Mouse (Mus musculus): ENCODE measurements around the gene Robo2. TPM values are rescaled to one million over a fixed set of nuclear protein-coding genes. Genes with fewer than 3 reads are reported as not detected.
A peak's percentile ranks its signal among the peaks of the same experiment; 100 is the strongest.
"Not testable (repeated sequence)": the region's sequence is repeated elsewhere in the genome, so short reads cannot be mapped to it uniquely, and the experiment has no call there.

Robo2 gene
- total and polyA plus RNA-seq, 2 experiments from 2014 or later, result 50.0 to 101 TPM

DNA sequence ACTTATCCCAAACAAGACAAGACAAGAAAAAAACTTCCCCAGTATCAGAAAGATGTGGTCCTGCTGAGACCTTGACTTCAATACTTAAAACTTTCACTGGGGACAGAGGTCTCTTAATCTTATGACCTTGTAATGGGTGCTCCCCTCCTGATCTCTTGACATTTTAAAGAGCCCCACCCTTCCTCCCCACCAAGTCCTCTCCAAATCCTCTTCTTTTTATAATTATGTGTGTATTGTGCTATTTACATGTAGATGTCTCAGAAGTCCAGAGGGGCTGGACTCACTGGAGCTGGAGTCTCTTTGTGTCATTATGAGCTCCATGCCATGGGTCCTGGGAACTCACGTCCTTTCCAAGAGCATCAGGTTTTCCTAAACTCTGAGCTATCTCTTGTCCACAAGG is 275.4 kb downstream of the Robo2 start:
- Histone ChIP-seq H3K27me3 (ENCODE audit: insufficient read depth, low read length) (no peaks in the 10 kb centered on the region), H3K9ac (replicated peaks; ENCODE audit: low read length) (no peak overlapping the region), H3K36me3 (ENCODE audit: insufficient read depth, low read length) (no peaks in the 10 kb centered on the region), H3K27ac (no peak overlapping the region), H3K4me3 (ENCODE audit: low read length) (no peak overlapping the region), H3K4me1 (ENCODE audit: insufficient read depth, low read length) (0 out of 2 replicates have a peak, but pooled peaks cover 4% of the 10 kb centered on the region), H3K4me2 (ENCODE audit: low read depth, low read length) (no peak overlapping the region), H3K9me3 (ENCODE audit: low read length) (no peaks in the 10 kb centered on the region)
- ATAC-seq, result no peak
- DNase-seq (ENCODE audit: low spot score), result no peak
- 88% methylated on average over 1 of the region's 1 CpGs for WGBS
- no peak for TF ChIP-seq CTCF (IDR thresholded peaks at IDR 0.05; ENCODE audit: low read depth)

DNA sequence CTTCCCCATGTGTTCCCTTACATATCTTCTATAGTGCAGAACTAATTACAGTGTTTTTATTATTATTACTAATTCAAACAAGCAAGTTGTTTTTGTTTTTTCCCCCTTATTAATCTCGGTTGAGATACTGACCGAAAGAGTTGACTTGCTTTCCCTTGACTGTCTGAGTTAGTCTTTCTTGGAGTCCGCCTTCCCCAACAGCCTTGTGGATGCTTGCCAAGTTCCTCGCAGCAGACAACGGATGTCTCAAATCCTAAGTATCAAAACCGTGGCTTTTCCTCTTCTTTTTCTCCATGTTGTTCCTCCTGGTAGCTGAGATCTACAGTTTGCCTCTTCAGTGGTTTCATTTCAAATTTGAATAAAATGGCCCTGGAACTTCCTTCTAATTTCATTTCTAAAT is 278.8 kb downstream of the Robo2 start:
- WGBS, result 48% methylated on average over 6 of the region's 6 CpGs
- Histone ChIP-seq H3K4me3 (ENCODE audit: low read length) (no peak overlapping the region), H3K27me3 (ENCODE audit: insufficient read depth, low read length) (no peaks in the 10 kb centered on the region), H3K36me3 (ENCODE audit: insufficient read depth, low read length) (no peaks in the 10 kb centered on the region), H3K9ac (replicated peaks; ENCODE audit: low read length) (no peak overlapping the region), H3K4me1 (ENCODE audit: insufficient read depth, low read length) (0 out of 2 replicates have a peak, but pooled peaks cover 4% of the 10 kb centered on the region), H3K4me2 (ENCODE audit: low read depth, low read length) (no peak overlapping the region), H3K9me3 (ENCODE audit: low read length) (no peaks in the 10 kb centered on the region), H3K27ac (no peak overlapping the region)
- DNase-seq (ENCODE audit: low spot score) (peak; percentile 51), ATAC-seq (no peak)
- no peak for TF ChIP-seq CTCF (IDR thresholded peaks at IDR 0.05; ENCODE audit: low read depth)

DNA sequence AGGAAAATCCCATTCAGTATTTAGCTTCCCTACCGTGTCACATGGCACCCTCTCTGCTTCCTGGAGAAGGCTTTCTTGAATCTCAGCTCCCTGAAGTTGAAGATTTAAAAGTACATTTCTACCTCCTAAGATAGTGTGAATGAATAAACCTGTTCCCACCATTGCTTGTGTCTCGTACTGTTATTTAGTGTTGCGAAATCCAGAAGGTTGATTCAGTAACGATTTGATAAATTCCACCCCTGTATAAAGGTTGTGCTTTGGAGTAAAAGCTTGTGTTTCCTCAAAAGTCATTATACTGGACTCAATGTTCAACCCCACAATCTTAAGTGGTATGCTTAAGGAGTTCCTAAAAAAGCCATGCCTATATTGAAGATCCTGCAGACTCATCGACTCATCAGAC is 280.3 kb downstream of the Robo2 start:
- Histone ChIP-seq H3K27ac (no peak overlapping the region), H3K9ac (replicated peaks; ENCODE audit: low read length) (no peak overlapping the region), H3K36me3 (ENCODE audit: insufficient read depth, low read length) (no peaks in the 10 kb centered on the region), H3K4me3 (ENCODE audit: low read length) (no peak overlapping the region), H3K9me3 (ENCODE audit: low read length) (no peaks in the 10 kb centered on the region), H3K4me2 (ENCODE audit: low read depth, low read length) (no peak overlapping the region), H3K27me3 (ENCODE audit: insufficient read depth, low read length) (no peaks in the 10 kb centered on the region), H3K4me1 (ENCODE audit: insufficient read depth, low read length) (0 out of 2 replicates have a peak, but pooled peaks cover 4% of the 10 kb centered on the region)
- ATAC-seq (no peak), DNase-seq (ENCODE audit: low spot score) (no peak)
- WGBS, result 95% methylated on average over 5 of the region's 5 CpGs
- TF ChIP-seq CTCF (IDR thresholded peaks at IDR 0.05; ENCODE audit: low read depth), result no peak

DNA sequence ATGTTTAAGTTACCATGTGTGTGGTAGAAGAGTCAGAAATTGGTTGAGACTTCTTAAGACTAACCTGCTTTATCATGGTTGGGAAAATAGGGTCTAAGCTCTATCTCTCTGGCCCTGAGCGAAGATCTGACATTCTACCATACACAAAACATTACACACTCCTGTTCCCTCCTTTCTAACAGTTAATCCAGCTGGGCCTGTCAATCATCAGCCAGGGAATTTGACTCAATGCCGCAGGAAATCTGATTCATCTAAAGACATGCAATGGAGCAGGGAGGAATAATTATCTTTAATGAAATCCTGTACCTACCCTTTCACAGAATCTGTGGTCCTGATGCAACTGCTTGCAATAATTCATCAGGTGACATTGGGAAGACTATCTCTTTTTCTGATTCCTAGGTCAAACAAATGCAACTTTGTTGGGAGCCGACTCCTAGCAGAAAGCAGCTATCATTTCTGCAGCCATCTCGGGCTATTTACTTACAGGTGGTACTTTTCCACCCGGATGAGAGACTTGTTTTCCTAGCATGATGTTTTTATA is 283.1 kb downstream of the Robo2 start:
- Histone ChIP-seq H3K9me3 (ENCODE audit: low read length) (no peaks in the 10 kb centered on the region), H3K27me3 (ENCODE audit: insufficient read depth, low read length) (no peaks in the 10 kb centered on the region), H3K4me1 (ENCODE audit: insufficient read depth, low read length) (no peaks in the 10 kb centered on the region), H3K4me2 (ENCODE audit: low read depth, low read length) (no peak overlapping the region), H3K36me3 (ENCODE audit: insufficient read depth, low read length) (no peaks in the 10 kb centered on the region), H3K4me3 (ENCODE audit: low read length) (no peak overlapping the region), H3K9ac (replicated peaks; ENCODE audit: low read length) (no peak overlapping the region), H3K27ac (no peak overlapping the region)
- 82% methylated on average over 5 of the region's 5 CpGs for WGBS
- no peak for DNase-seq (ENCODE audit: low spot score)
- ATAC-seq, result no peak
- TF ChIP-seq CTCF (IDR thresholded peaks at IDR 0.05; ENCODE audit: low read depth), result no peak

DNA sequence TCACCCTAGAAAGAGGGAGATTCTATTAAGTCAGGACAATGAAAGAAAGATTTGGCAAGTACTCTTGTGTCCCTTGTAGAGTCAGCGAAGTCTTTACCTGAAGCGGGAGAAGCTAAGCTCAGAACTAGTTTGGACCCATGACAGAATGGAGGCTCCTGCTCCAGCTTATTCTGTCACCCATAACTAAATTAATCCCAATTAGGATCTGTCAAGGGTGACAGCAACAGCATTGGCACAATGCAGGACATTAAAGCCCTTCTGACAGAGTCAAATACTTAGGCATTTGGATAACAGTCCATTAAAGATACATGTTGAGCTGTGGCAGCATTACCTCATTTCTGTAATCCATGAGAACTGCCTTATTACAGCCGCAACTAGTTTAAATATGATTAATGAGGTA is 298.5 kb downstream of the Robo2 start:
- no peak for ATAC-seq
- no peak overlapping the region for H3K27ac ChIP-seq
- H3K27me3 ChIP-seq (ENCODE audit: insufficient read depth, low read length), result no peaks in the 10 kb centered on the region
- H3K4me3 ChIP-seq (ENCODE audit: low read length), result no peak overlapping the region
- DNase-seq (ENCODE audit: low spot score), result no peak
- no peak overlapping the region for H3K4me2 ChIP-seq (ENCODE audit: low read depth, low read length)
- no peaks in the 10 kb centered on the region for H3K4me1 ChIP-seq (ENCODE audit: insufficient read depth, low read length)
- TF ChIP-seq CTCF (IDR thresholded peaks at IDR 0.05; ENCODE audit: low read depth), result no peak
- no peaks in the 10 kb centered on the region for H3K9me3 ChIP-seq (ENCODE audit: low read length)
- H3K9ac ChIP-seq (replicated peaks; ENCODE audit: low read length), result no peak overlapping the region
- 78% methylated on average over 3 of the region's 3 CpGs for WGBS
- no peaks in the 10 kb centered on the region for H3K36me3 ChIP-seq (ENCODE audit: insufficient read depth, low read length)

DNA sequence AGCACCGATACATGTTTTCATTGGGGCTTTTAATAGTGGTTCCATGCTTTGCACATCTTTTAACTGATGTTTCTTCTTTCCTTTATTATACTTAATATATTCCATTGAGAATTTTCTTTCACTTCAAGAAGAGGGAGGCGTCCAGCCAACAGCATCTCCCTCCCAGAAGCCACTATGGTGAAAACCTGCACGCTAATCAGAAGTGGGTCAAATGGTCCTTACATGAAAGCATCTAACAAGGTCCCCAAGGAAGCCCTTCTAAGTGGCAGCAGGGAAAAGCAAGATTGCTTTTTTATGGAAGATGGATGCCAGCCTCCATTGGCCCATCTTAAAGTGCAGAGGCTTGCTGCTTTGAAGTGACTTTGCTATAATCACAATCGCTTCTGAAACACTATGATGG is 300.5 kb downstream of the Robo2 start:
- Histone ChIP-seq H3K27ac (no peak overlapping the region), H3K4me1 (ENCODE audit: insufficient read depth, low read length) (no peaks in the 10 kb centered on the region), H3K9ac (replicated peaks; ENCODE audit: low read length) (no peak overlapping the region), H3K4me2 (ENCODE audit: low read depth, low read length) (no peak overlapping the region), H3K4me3 (ENCODE audit: low read length) (no peak overlapping the region), H3K27me3 (ENCODE audit: insufficient read depth, low read length) (no peaks in the 10 kb centered on the region), H3K36me3 (ENCODE audit: insufficient read depth, low read length) (no peaks in the 10 kb centered on the region), H3K9me3 (ENCODE audit: low read length) (no peaks in the 10 kb centered on the region)
- WGBS, result 64% methylated on average over 4 of the region's 4 CpGs
- DNase-seq (ENCODE audit: low spot score), result no peak
- no peak for TF ChIP-seq CTCF (IDR thresholded peaks at IDR 0.05; ENCODE audit: low read depth)
- ATAC-seq, result no peak

DNA sequence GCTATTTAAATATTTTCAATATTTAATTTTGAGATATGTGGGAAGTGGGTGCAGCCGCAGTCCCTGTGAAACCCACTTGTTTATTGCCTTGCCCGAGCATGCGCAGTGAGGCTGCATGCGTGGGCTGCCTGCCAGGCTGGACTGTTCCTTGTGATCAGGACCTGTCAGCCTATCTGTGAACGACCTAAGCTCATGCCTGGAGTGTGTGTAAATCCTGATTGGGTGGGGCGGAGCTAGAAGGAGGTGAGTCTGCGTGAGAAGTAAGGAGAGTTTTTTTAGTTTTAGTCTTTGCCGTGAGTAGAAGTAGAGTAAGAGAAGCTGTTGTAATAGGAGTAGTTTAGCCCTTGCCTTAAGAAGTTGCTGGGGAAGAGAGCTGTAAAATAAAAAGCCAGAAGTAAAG is 307.2 kb downstream of the Robo2 start:
- 83% methylated on average over 8 of the region's 8 CpGs for WGBS
- not testable (repeated sequence) for H3K27ac ChIP-seq; ATAC-seq; H3K4me3 ChIP-seq (ENCODE audit: low read length); H3K27me3 ChIP-seq (ENCODE audit: insufficient read depth, low read length); H3K4me1 ChIP-seq (ENCODE audit: insufficient read depth, low read length); H3K9ac ChIP-seq (replicated peaks; ENCODE audit: low read length); H3K36me3 ChIP-seq (ENCODE audit: insufficient read depth, low read length); H3K4me2 ChIP-seq (ENCODE audit: low read depth, low read length); DNase-seq (ENCODE audit: low spot score); H3K9me3 ChIP-seq (ENCODE audit: low read length)
